Mouse (Mus musculus): ENCODE measurements around the gene Mettl1.

- TF ChIP-seq CTCF (conservative IDR thresholded peaks at IDR 0.05; ENCODE audit: low read length) (no peak), POU5F1 (IDR thresholded peaks at IDR 0.05; ENCODE audit: borderline replicate concordance, low read length) (no peak)
Observed at GRCm38 (mm10) chr10:127063913-127064870, 23.0 kb downstream of the Mettl1 start.

Data from E14TG2a.4 (cell line).